Mouse (Mus musculus) myocyte (in vitro differentiated cells): ENCODE results near the gene Zfhx3. TPM values are rescaled to one million over a fixed set of nuclear protein-coding genes. Genes with fewer than 3 reads are reported as not detected.

ENCODE experiments used
- H3K27me3 ChIP-seq: one replicate; pipeline ENCODE4 v1.6.1; 2011; ENCODE audit not compliant: control insufficient read depth, insufficient read depth, insufficient read length
- H3K36me3 ChIP-seq: one replicate; pipeline ENCODE4 v1.6.1; 2011; ENCODE audit not compliant: control insufficient read depth, insufficient read depth
- H3K4me2 ChIP-seq: one replicate; pipeline ENCODE4 v1.6.1; 2011; ENCODE audit warnings: low read depth, control low read depth
- H3K4me3 ChIP-seq: one replicate; pipeline ENCODE4 v1.5.1; 2011; ENCODE audit warnings: mild to moderate bottlenecking, control low read depth, moderate library complexity
- H3K79me2 ChIP-seq: one replicate; pipeline ENCODE4 v1.6.1; 2011; ENCODE audit not compliant: control insufficient read depth, insufficient read depth
- H3ac ChIP-seq: one replicate; pipeline ENCODE4 v1.6.1; 2011; ENCODE audit not compliant: control insufficient read depth, insufficient read length
- CEBPB ChIP-seq: IDR thresholded peaks from 2 replicates; pipeline ENCODE4 v1.6.1; 2011; ENCODE audit warnings: mild to moderate bottlenecking, moderate library complexity; ENCODE audit not compliant: poor library complexity, insufficient read depth, severe bottlenecking
- E2F4 ChIP-seq: IDR thresholded peaks from one replicate; pipeline ENCODE4 v1.6.1; 2011; ENCODE audit warnings: mild to moderate bottlenecking, control low read depth, moderate library complexity; ENCODE audit not compliant: insufficient read depth
- MAX ChIP-seq: IDR thresholded peaks from one replicate; pipeline ENCODE4 v1.6.1; 2011; ENCODE audit warnings: low read depth, mild to moderate bottlenecking, control low read depth
- MYOD1 ChIP-seq, 3 experiments: IDR thresholded peaks; one replicate each; pipeline ENCODE4 v1.6.1; 2011; ENCODE audit warnings: control low read depth in 2 of 3, low read depth in 2 of 3, mild to moderate bottlenecking in 2 of 3, moderate library complexity in 1 of 3; ENCODE audit not compliant: insufficient read length in 2 of 3, control insufficient read depth in 1 of 3
- MYOG ChIP-seq, 3 experiments: IDR thresholded peaks; one replicate each; pipeline ENCODE4 v1.6.1; 2011; ENCODE audit warnings: control low read depth in 2 of 3, low read depth in 2 of 3, mild to moderate bottlenecking in 2 of 3; ENCODE audit not compliant: insufficient read length in 2 of 3, control insufficient read depth in 1 of 3, insufficient read depth in 1 of 3
- POLR2A ChIP-seq: IDR thresholded peaks from one replicate; pipeline ENCODE4 v1.6.1; 2011; ENCODE audit warnings: low read depth, mild to moderate bottlenecking, control low read depth, moderate library complexity; ENCODE audit not compliant: insufficient read length
- POLR2AphosphoS2 ChIP-seq: IDR thresholded peaks from one replicate; pipeline ENCODE4 v1.6.1; 2011; ENCODE audit warnings: low read depth, control low read depth; ENCODE audit not compliant: insufficient read length
- REST ChIP-seq: IDR thresholded peaks from one replicate; pipeline ENCODE4 v1.6.1; 2011; ENCODE audit warnings: mild to moderate bottlenecking, control low read depth, moderate library complexity; ENCODE audit not compliant: insufficient read depth, insufficient read length
- SRF ChIP-seq: IDR thresholded peaks from one replicate; pipeline ENCODE4 v1.6.1; 2011; ENCODE audit warnings: low read depth; ENCODE audit not compliant: control insufficient read depth, insufficient read length
- TCF12 ChIP-seq: IDR thresholded peaks from one replicate; pipeline ENCODE4 v1.6.1; 2011; ENCODE audit warnings: mild to moderate bottlenecking, control low read depth; ENCODE audit not compliant: poor library complexity, insufficient read depth, severe bottlenecking
- TCF3 ChIP-seq: IDR thresholded peaks from one replicate; pipeline ENCODE4 v1.6.1; 2011; ENCODE audit warnings: low read depth, control low read depth; ENCODE audit not compliant: insufficient read length
- USF1 ChIP-seq: IDR thresholded peaks from one replicate; pipeline ENCODE4 v1.6.1; 2011; ENCODE audit warnings: low read depth, mild to moderate bottlenecking, control low read depth, moderate library complexity
- polyA plus RNA-seq: library from polyadenylated mRNA; unstranded; fragments of >200 nt; fragmentation: generic; extraction: Trizol; gene quantifications from one replicate; pipeline ENCODE4 v1.2.1, GENCODE M21; 2012; ENCODE audit warnings: missing spikeins

The Zfhx3 gene
- polyA plus RNA-seq, 1 experiment, result 3.0 TPM

DNA sequence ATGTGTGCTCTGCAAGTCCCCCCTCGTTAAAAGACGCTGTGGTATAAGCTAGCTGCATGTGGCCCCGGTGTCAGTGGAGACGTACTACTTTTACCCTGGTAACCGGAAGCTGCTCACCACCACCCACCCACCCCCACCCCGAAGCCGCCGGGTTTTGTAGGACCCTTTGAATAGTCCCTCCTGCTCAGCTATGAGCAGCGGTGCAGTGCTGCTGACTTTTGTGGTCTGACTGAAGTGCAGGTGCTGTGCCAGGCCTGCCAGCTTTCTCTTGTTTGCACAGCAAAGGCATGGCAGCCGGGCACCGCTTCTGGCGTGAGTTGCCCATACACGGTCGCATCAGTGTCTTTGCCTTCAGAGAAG, 944.8 kb downstream of the Zfhx3 start:
- Histone ChIP-seq H3K4me2 (peak overlapping the region; percentile 79), H3K36me3 (no peaks in the 10 kb centered on the region), H3K27me3 (no peaks in the 10 kb centered on the region), H3K79me2 (peaks cover 7% of the 10 kb centered on the region), H3ac (no peak overlapping the region), H3K4me3 (peak overlapping the region; percentile 13)
- no peak for TF ChIP-seq TCF12
- no peak for TF ChIP-seq CEBPB
- TF ChIP-seq REST, result no peak
- TF ChIP-seq E2F4, result no peak
- TF ChIP-seq POLR2A, result no peak
- no peak for TF ChIP-seq TCF3
- no peak for TF ChIP-seq MYOG (IDR thresholded peaks at IDR 0.05; ENCODE audit: control insufficient read depth in 1 of 3, insufficient read depth in 1 of 3, insufficient read length in 2 of 3, low read depth in 2 of 3)
- TF ChIP-seq MYOD1 (IDR thresholded peaks at IDR 0.05; ENCODE audit: control insufficient read depth in 1 of 3, insufficient read length in 2 of 3, low read depth in 2 of 3), result no peak
- no peak for TF ChIP-seq MAX
- TF ChIP-seq USF1, result no peak

DNA sequence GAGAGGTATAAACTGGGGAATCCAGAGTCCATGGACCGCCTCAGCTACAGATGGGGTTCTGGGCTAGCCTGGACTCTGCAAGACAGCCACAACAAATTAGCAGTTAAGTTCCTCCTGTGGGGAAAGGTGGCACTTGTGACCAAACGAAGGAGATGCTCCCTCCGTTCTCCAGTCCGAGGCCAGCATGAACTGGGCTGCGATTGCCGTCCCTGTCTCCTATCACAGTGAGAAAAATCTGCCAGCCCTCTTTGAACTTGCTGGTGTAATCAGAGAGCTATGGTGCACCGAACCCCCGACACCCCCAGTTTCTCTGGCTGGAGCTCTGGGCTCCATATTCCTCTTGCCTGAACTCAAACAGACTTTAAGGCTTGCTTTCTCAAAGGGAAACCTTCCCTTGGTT, 945.4 kb downstream of the Zfhx3 start:
- TF ChIP-seq TCF3, result no peak
- TF ChIP-seq CEBPB, result no peak
- no peak for TF ChIP-seq MYOG (IDR thresholded peaks at IDR 0.05; ENCODE audit: control insufficient read depth in 1 of 3, insufficient read depth in 1 of 3, insufficient read length in 2 of 3, low read depth in 2 of 3)
- TF ChIP-seq TCF12, result no peak
- no peak for TF ChIP-seq SRF
- TF ChIP-seq REST, result no peak
- TF ChIP-seq POLR2A, result no peak
- no peak for TF ChIP-seq E2F4
- TF ChIP-seq MAX, result no peak
- TF ChIP-seq USF1, result no peak
- TF ChIP-seq MYOD1 (IDR thresholded peaks at IDR 0.05; ENCODE audit: control insufficient read depth in 1 of 3, insufficient read length in 2 of 3, low read depth in 2 of 3), result no peak
- no peaks in the 10 kb centered on the region for H3K36me3 ChIP-seq
- no peak overlapping the region for H3ac ChIP-seq
- no peaks in the 10 kb centered on the region for H3K27me3 ChIP-seq
- H3K79me2 ChIP-seq, result peaks cover 7% of the 10 kb centered on the region
- no peak overlapping the region for H3K4me3 ChIP-seq
- no peak overlapping the region for H3K4me2 ChIP-seq

DNA sequence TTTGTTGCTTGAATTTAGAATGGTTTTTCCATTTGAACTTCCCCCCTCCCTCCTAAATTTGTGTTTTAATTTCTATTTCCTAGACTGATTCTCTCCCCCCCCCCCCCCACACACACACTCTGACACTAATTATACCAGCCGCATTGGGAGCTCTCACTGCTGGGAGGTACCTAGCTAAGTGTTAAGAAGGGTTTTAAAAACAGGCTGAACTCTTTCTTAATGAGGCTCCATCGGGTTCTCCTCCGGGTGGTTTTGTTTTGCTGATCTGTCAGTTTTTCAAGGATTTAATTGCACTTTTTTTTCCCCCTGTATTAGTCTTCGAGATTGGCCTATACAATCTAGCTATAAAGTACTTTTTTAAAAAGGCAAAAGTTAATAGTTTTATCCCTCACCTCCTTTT, 946.5 kb downstream of the Zfhx3 start:
- Histone ChIP-seq H3K27me3 (no peaks in the 10 kb centered on the region), H3K4me3 (no peak overlapping the region), H3K36me3 (no peaks in the 10 kb centered on the region), H3K4me2 (no peak overlapping the region), H3K79me2 (peaks cover 7% of the 10 kb centered on the region), H3ac (no peak overlapping the region)
- TF ChIP-seq SRF (no peak), POLR2AphosphoS2 (no peak), CEBPB (no peak), MAX (no peak), TCF12 (no peak), MYOG (IDR thresholded peaks at IDR 0.05; ENCODE audit: control insufficient read depth in 1 of 3, insufficient read depth in 1 of 3, insufficient read length in 2 of 3, low read depth in 2 of 3) (no peak), MYOD1 (IDR thresholded peaks at IDR 0.05; ENCODE audit: control insufficient read depth in 1 of 3, insufficient read length in 2 of 3, low read depth in 2 of 3) (no peak), USF1 (no peak), REST (no peak), POLR2A (no peak), TCF3 (no peak), E2F4 (no peak)

DNA sequence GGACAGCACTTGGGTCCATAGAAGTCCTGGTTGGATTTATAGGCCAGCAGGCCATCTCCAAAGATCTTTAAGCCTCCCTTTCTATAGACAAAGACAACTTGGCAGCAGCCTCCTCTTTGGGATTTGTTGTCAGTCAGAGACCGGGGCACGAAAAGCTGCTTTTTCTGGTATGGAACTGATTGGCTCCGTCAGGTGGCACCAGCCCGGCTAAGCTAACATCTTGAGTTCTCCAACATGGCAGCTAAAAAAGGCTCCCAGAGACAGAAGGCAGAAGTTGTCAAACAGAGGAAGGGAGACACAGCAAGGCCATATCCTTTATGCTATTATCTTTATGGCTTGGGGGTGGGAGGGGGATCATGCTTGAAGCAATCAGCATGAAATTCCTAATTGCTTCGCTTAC, 947.0 kb downstream of the Zfhx3 start:
- no peak overlapping the region for H3K4me3 ChIP-seq
- H3K79me2 ChIP-seq, result peaks cover 7% of the 10 kb centered on the region
- no peak overlapping the region for H3K4me2 ChIP-seq
- TF ChIP-seq USF1 (no peak), SRF (no peak), MYOG (IDR thresholded peaks at IDR 0.05; ENCODE audit: control insufficient read depth in 1 of 3, insufficient read depth in 1 of 3, insufficient read length in 2 of 3, low read depth in 2 of 3) (no peak), POLR2A (no peak), E2F4 (no peak), REST (no peak), POLR2AphosphoS2 (no peak), TCF12 (no peak), MAX (no peak), CEBPB (no peak), MYOD1 (IDR thresholded peaks at IDR 0.05; ENCODE audit: control insufficient read depth in 1 of 3, insufficient read length in 2 of 3, low read depth in 2 of 3) (no peak), TCF3 (no peak)
- H3K36me3 ChIP-seq, result no peaks in the 10 kb centered on the region
- no peaks in the 10 kb centered on the region for H3K27me3 ChIP-seq
- no peak overlapping the region for H3ac ChIP-seq

DNA sequence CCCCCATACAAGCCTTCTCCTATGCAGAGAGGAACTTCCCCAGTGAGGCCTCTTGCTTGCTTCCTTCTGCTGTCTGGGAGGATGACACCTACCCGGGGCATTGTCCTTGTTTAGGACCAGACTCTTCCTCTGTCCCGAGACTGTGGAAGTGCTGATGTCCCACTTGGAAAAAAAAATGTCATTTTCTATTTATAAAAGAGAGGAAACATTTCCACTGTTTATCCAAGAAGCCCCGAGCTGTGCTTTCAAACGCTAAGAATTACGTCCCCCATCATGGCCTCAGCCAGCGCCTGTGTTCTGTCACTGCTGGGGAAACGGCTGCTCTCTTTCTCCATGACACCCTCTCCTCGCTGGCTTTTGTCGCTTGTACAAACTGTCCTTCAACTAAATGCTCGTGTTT, 951.8 kb downstream of the Zfhx3 start:
- no peak overlapping the region for H3ac ChIP-seq
- H3K36me3 ChIP-seq, result no peaks in the 10 kb centered on the region
- no peaks in the 10 kb centered on the region for H3K27me3 ChIP-seq
- no peak for TF ChIP-seq USF1
- TF ChIP-seq REST, result no peak
- TF ChIP-seq TCF3, result no peak
- no peak for TF ChIP-seq POLR2A
- no peaks in the 10 kb centered on the region for H3K79me2 ChIP-seq
- H3K4me3 ChIP-seq, result no peak overlapping the region
- no peak overlapping the region for H3K4me2 ChIP-seq
